ENCODE assay signal across 31 mouse cellular contexts in genomic region chr15:80536051-80536450, GRCm38 (mm10). TPM values are rescaled to one million over a fixed set of nuclear protein-coding genes. Genes with fewer than 3 reads are reported as not detected.
A peak's percentile ranks its signal among the peaks of the same experiment; 100 is the strongest.
DNase-seq lines count a peak whose midpoint lies in the region; ATAC-seq and TF ChIP-seq lines count a peak whose summit lies in the region.
"Had no signal": no experiment of that assay in that cellular context is flagged by ENCODE, and none has a peak within 500 bp of the region (broad histone marks: within the 10 kb centered on the region; RNA-seq: fewer than 3 reads in every experiment).

No protein-coding gene starts in this region.

- 0 out of 2 replicates have a peak, but pooled peaks cover 2% of the 10 kb centered on the region for H3K4me1 ChIP-seq in forebrain, postnatal 0 days (ENCODE audit: insufficient read depth)
- H3K4me1 ChIP-seq in forebrain, embryonic 12.5 days = no peaks in the 10 kb centered on the region
- H3K4me1 ChIP-seq in spleen, adult 2 months (ENCODE audit: control insufficient read depth, insufficient read depth, insufficient read length) = peaks cover 18% of the 10 kb centered on the region; the same call in 1 of the 2 replicates
- H3K4me1 ChIP-seq in intestine, embryonic 15.5 days (replicated peaks) = no peaks in the 10 kb centered on the region
- H3K4me1 ChIP-seq: limb, embryonic 13.5 days; midbrain, embryonic 12.5 days had no signal

- TF ChIP-seq POLR2A in spleen, adult 2 months (IDR thresholded peaks at IDR 0.05; ENCODE audit: low read depth, low read length) = no peak

- H3K9ac ChIP-seq in forebrain, postnatal 0 days = no peak overlapping the region
- no peak overlapping the region for H3K9ac ChIP-seq in forebrain, embryonic 12.5 days
- H3K9ac ChIP-seq in intestine, embryonic 15.5 days = no peak overlapping the region
- H3K9ac ChIP-seq: embryonic facial prominence, embryonic 13.5 days; heart, embryonic 13.5 days; hindbrain, embryonic 13.5 days; limb, embryonic 13.5 days; liver, embryonic 15.5 days; midbrain, embryonic 12.5 days had no signal

- no peak overlapping the region for H3K4me3 ChIP-seq in forebrain, postnatal 0 days (ENCODE audit: low read depth, low read length)
- no peak overlapping the region for H3K4me3 ChIP-seq in forebrain, embryonic 12.5 days (replicated peaks)
- no peak overlapping the region for H3K4me3 ChIP-seq in left cerebral cortex, adult 2 months
- no peak overlapping the region for H3K4me3 ChIP-seq in spleen, adult 2 months (ENCODE audit: extremely low read depth, insufficient read depth, insufficient read length)
- H3K4me3 ChIP-seq in intestine, embryonic 15.5 days (replicated peaks) = no peak overlapping the region
- H3K4me3 ChIP-seq: embryonic facial prominence, embryonic 13.5 days; heart, embryonic 13.5 days; hindbrain, embryonic 13.5 days; limb, embryonic 13.5 days; liver, embryonic 15.5 days; midbrain, embryonic 12.5 days had no signal

- no peaks in the 10 kb centered on the region for H3K36me3 ChIP-seq in forebrain, postnatal 0 days (ENCODE audit: insufficient read depth)
- no peaks in the 10 kb centered on the region for H3K36me3 ChIP-seq in forebrain, embryonic 12.5 days (replicated peaks)
- no peaks in the 10 kb centered on the region for H3K36me3 ChIP-seq in spleen, adult 2 months (ENCODE audit: control insufficient read depth, insufficient read depth, low read length)
- H3K36me3 ChIP-seq in intestine, embryonic 15.5 days = no peaks in the 10 kb centered on the region
- H3K36me3 ChIP-seq: embryonic facial prominence, embryonic 13.5 days; G1E; heart, embryonic 13.5 days; hindbrain, embryonic 13.5 days; limb, embryonic 13.5 days; liver, embryonic 15.5 days; midbrain, embryonic 12.5 days had no signal

- no peaks in the 10 kb centered on the region for H3K27me3 ChIP-seq in forebrain, postnatal 0 days (ENCODE audit: insufficient read depth, low read length)
- H3K27me3 ChIP-seq in forebrain, embryonic 12.5 days = 0 out of 2 replicates have a peak, but pooled peaks cover 9% of the 10 kb centered on the region
- no peaks in the 10 kb centered on the region for H3K27me3 ChIP-seq in spleen, adult 2 months (ENCODE audit: control insufficient read depth, insufficient read depth, low read length)
- H3K27me3 ChIP-seq in intestine, embryonic 15.5 days (replicated peaks) = no peaks in the 10 kb centered on the region
- H3K27me3 ChIP-seq: limb, embryonic 13.5 days; liver, embryonic 15.5 days had no signal

- H3K9me3 ChIP-seq in forebrain, postnatal 0 days (ENCODE audit: low read length) = no peaks in the 10 kb centered on the region
- no peaks in the 10 kb centered on the region for H3K9me3 ChIP-seq in forebrain, embryonic 12.5 days
- no peaks in the 10 kb centered on the region for H3K9me3 ChIP-seq in intestine, embryonic 15.5 days
- H3K9me3 ChIP-seq: embryonic facial prominence, embryonic 13.5 days; G1E; heart, embryonic 13.5 days; hindbrain, embryonic 13.5 days; limb, embryonic 13.5 days; liver, embryonic 15.5 days; midbrain, embryonic 12.5 days had no signal

- peak; percentile 70 for DNase-seq in forebrain, postnatal 0 days
- no peak for DNase-seq in left cerebral cortex, adult 2 months (ENCODE audit: extremely low spot score in 1 of 2, low spot score in 2 of 2)
- no peak for DNase-seq in left cerebral cortex, adult 11 months (ENCODE audit: low spot score)
- DNase-seq in spleen, adult 2 months (ENCODE audit: low read depth in 1 of 2, low spot score in 2 of 2) = no peak
- DNase-seq in spleen, postnatal 10 days (ENCODE audit: low spot score in 2 of 2) = no peak
- DNase-seq in telencephalon, adult 2 months (ENCODE audit: low read depth, low spot score) = peak; percentile 83
- DNase-seq: adrenal gland, postnatal 10 days; cerebellum, adult 11 months; cerebellum, postnatal 10 days; kidney, adult 9 months; kidney, postnatal 36 days; thymus, postnatal 36 days had no signal

- TF ChIP-seq CTCF in forebrain, postnatal 0 days (IDR thresholded peaks at IDR 0.05; ENCODE audit: low read depth) = no peak
- no peak; the same call in 1 of the 2 replicates for TF ChIP-seq CTCF in left cerebral cortex, adult 2 months (IDR thresholded peaks at IDR 0.05)
- no peak for TF ChIP-seq CTCF in spleen, adult 2 months (IDR thresholded peaks at IDR 0.05; ENCODE audit: extremely low read depth, insufficient read depth, insufficient read length, insufficient replicate concordance)

- intact Hi-C loops in left cerebral cortex, adult 2 months (cut with DNase I) = loop anchor here (5.0 kb wide), 1 partner anchor 81 kb away; no protein-coding TSS in a partner anchor

- H3K27ac ChIP-seq in forebrain, postnatal 0 days (ENCODE audit: low read depth, low read length) = peak overlapping the region; percentile 62
- H3K27ac ChIP-seq in forebrain, embryonic 12.5 days = no peak overlapping the region
- H3K27ac ChIP-seq in left cerebral cortex, adult 2 months = peak overlapping the region; percentile 66
- peak overlapping the region; percentile 64 for H3K27ac ChIP-seq in spleen, adult 2 months (ENCODE audit: insufficient read depth, low read length)
- H3K27ac ChIP-seq in intestine, embryonic 15.5 days = no peak overlapping the region
- H3K27ac ChIP-seq: embryonic facial prominence, embryonic 13.5 days; heart, embryonic 13.5 days; hindbrain, embryonic 13.5 days; limb, embryonic 13.5 days; liver, embryonic 15.5 days; midbrain, embryonic 12.5 days; stomach, postnatal 0 days had no signal

- no peak overlapping the region for H3K4me2 ChIP-seq in forebrain, postnatal 0 days (ENCODE audit: low read depth)
- H3K4me2 ChIP-seq in forebrain, embryonic 12.5 days = no peak overlapping the region
- H3K4me2 ChIP-seq in intestine, embryonic 15.5 days (replicated peaks) = no peak overlapping the region
- H3K4me2 ChIP-seq: embryonic facial prominence, embryonic 13.5 days; heart, embryonic 13.5 days; hindbrain, embryonic 13.5 days; limb, embryonic 13.5 days; liver, embryonic 15.5 days; midbrain, embryonic 12.5 days had no signal

- peak; percentile 69 for ATAC-seq in forebrain, postnatal 0 days
- no peak for ATAC-seq in forebrain, embryonic 12.5 days (ENCODE audit: low FRiP score)
- no peak for ATAC-seq in intestine, embryonic 15.5 days
- ATAC-seq: activated CD4-positive, CD25-positive, alpha-beta regulatory T cell, adult 4 months had no signal

- WGBS in forebrain, postnatal 0 days = 57% methylated on average over 2 of the region's 2 CpGs
- 74% methylated on average over 2 of the region's 2 CpGs for WGBS in forebrain, embryonic 12.5 days
- 78% methylated on average over 2 of the region's 2 CpGs for WGBS in spleen, adult 2 months
- WGBS in intestine, embryonic 15.5 days = 55% methylated on average over 2 of the region's 2 CpGs

RNA-seq across cellular contexts. Expression of gene Enthd1, which starts 28.9 kb away (rescaled TPM):
- not detected in 2 replicates for total RNA-seq in forebrain, postnatal 0 days (2014; rRNA removed)
- not detected in 2 replicates for polyA plus RNA-seq in forebrain, postnatal 0 days (2015; fragmentation: Nextera tagmentation; extraction: Ambion mirVana)
- not detected in 2 replicates for polyA plus RNA-seq in forebrain, embryonic 12.5 days (2016; fragmentation: Nextera tagmentation; extraction: Ambion mirVana)
- not detected for total RNA-seq in left cerebral cortex, adult 2 months (2021)
- 0.05 TPM in 2 replicates for polyA plus RNA-seq in spleen, adult 2 months (2012; rRNA removed)
- not detected in 2 replicates for polyA plus RNA-seq in intestine, embryonic 15.5 days (2015; fragmentation: Nextera tagmentation; extraction: Ambion mirVana)
- total RNA-seq: adrenal gland, postnatal 10 days; gastrocnemius, adult 8-10 months; granulocyte monocyte progenitor cell, adult 5-6 weeks; heart, postnatal 25 days; layer of hippocampus, postnatal 14 days; monocyte, adult 5-6 weeks had no signal
- polyA plus RNA-seq: brain, embryonic 14.5 days; embryonic facial prominence, embryonic 13.5 days; G1E; heart, embryonic 13.5 days; hindbrain, embryonic 13.5 days; limb, embryonic 13.5 days; liver, embryonic 15.5 days; lung, embryonic 16.5 days; midbrain, embryonic 12.5 days; neural tube, embryonic 11.5 days; stomach, postnatal 0 days had no signal

RNA-seq across cellular contexts. Expression of gene Grap2, which starts 36.3 kb away (rescaled TPM):
- total RNA-seq in forebrain, postnatal 0 days (2014; rRNA removed) = 0.23 TPM in 1 of 2 replicates, not detected in the other
- polyA plus RNA-seq in forebrain, postnatal 0 days (2015; fragmentation: Nextera tagmentation; extraction: Ambion mirVana) = 0.21 TPM in 1 of 2 replicates, not detected in the other
- 1.8 and 2.8 TPM in 2 replicates for polyA plus RNA-seq in forebrain, embryonic 12.5 days (2016; fragmentation: Nextera tagmentation; extraction: Ambion mirVana)
- total RNA-seq in left cerebral cortex, adult 2 months (2021) = under 1 TPM; 0.44 to 0.66 TPM
- 54.4 and 58.2 TPM in 2 replicates for polyA plus RNA-seq in spleen, adult 2 months (2012; rRNA removed)
- 0.95 and 1.3 TPM in 2 replicates for polyA plus RNA-seq in intestine, embryonic 15.5 days (2015; fragmentation: Nextera tagmentation; extraction: Ambion mirVana)

Comparison
In these comparisons a context has a peak if more than half of its experiments do, and no peak if none do; other contexts are left out.
1. H3K27ac ChIP-seq: peak in forebrain, postnatal 0 days (single experiment), left cerebral cortex, adult 2 months (single experiment) and spleen, adult 2 months (single experiment); none in forebrain, embryonic 12.5 days (single experiment) and intestine, embryonic 15.5 days (single experiment).
2. DNase-seq: peak in forebrain, postnatal 0 days (single experiment) and telencephalon, adult 2 months (single experiment); none in left cerebral cortex, adult 2 months (0 of 2), left cerebral cortex, adult 11 months (single experiment), spleen, adult 2 months (0 of 2) and spleen, postnatal 10 days (0 of 2).
3. RNA of gene Grap2, which starts 36.3 kb away (polyA plus RNA-seq): 54.4 to 58.2 TPM in spleen, adult 2 months; 1.8 to 2.8 TPM in forebrain, embryonic 12.5 days, 0.95 to 1.3 TPM in intestine, embryonic 15.5 days and 0.21 TPM in forebrain, postnatal 0 days; every median in the first group is over 10 times any median in the second.